Mouse (Mus musculus) small intestine, adult 2 months (tissue): ENCODE measurements around the gene Zdhhc5.
A peak's percentile ranks its signal among the peaks of the same experiment; 100 is the strongest.

ENCODE experiments used
- CTCF ChIP-seq: fragments of 200-500 bp; IDR thresholded peaks from 2 replicates; pipeline ENCODE4 v1.5.1; 2012; ENCODE audit warnings: low read depth, mild to moderate bottlenecking, control low read depth, inconsistent platforms, low read length, moderate library complexity, mixed read lengths; ENCODE audit not compliant: insufficient replicate concordance, insufficient read length; ENCODE audit errors: extremely low read depth
- POLR2A ChIP-seq: fragments of 200-500 bp; IDR thresholded peaks from 2 replicates; pipeline ENCODE4 v1.6.1; 2012; ENCODE audit warnings: low read depth, mild to moderate bottlenecking, control low read depth, inconsistent platforms, low read length, moderate library complexity

- TF ChIP-seq CTCF, result no peak
- peak; percentile 93 for TF ChIP-seq POLR2A
Measured at GRCm38 (mm10) chr2:84727172-84727858, 12.3 kb upstream of the Zdhhc5 start, which contains the start of gene Clp1.
